Mouse (Mus musculus): ENCODE measurements at regions not wholly inside any gene's neighbourhood (a gene's known extent, or its start where the extent isn't known, plus 50 kb on each side); places are given as distances from the start of the nearest gene placed in this dataset.

DNA sequence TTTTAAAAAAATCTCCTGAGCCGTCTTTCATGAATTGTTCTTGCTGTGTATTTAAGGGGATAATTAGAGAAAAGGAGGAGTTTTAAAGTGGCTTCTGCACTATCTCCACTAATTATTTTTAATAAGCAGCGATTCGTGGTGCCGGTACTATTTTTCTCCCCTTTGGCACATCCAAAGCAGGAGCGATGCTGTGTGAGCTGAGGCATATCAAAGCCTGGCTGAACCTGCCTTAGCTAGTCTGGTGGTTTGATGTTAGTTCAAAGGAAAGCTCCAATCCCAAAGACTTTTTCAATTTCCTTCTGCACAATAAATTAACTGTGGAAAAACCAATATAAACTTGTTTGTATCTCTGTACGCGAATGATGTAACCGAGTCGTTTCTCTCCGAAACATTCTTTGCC lies 79.3 kb upstream of the Tmpo start:
- TF ChIP-seq CTCF (conservative IDR thresholded peaks at IDR 0.05 in 1 of 2, IDR thresholded peaks at IDR 0.05 in 1 of 2; ENCODE audit: low read depth in 2 of 2, low read length in 2 of 2): no peak
- TF ChIP-seq RCOR1 (conservative IDR thresholded peaks at IDR 0.05; ENCODE audit: low read depth, low read length): no peak
- no peak for TF ChIP-seq POLR2A (IDR thresholded peaks at IDR 0.05; ENCODE audit: low read depth, low read length)
- TF ChIP-seq MAFK (IDR thresholded peaks at IDR 0.05; ENCODE audit: insufficient replicate concordance, low read length): no peak
- TF ChIP-seq MAX (IDR thresholded peaks at IDR 0.05; ENCODE audit: low read length): no peak
- TF ChIP-seq KAT2A (IDR thresholded peaks at IDR 0.05; ENCODE audit: insufficient replicate concordance, low read length): no peak
- TF ChIP-seq CHD1 (IDR thresholded peaks at IDR 0.05; ENCODE audit: low read depth, low read length): no peak
- no peak for TF ChIP-seq ZNF384 (IDR thresholded peaks at IDR 0.05; ENCODE audit: low read depth, low read length)
- no peak for TF ChIP-seq ZC3H11A (IDR thresholded peaks at IDR 0.05; ENCODE audit: low read depth, low read length)
- TF ChIP-seq JUND (conservative IDR thresholded peaks at IDR 0.05; ENCODE audit: low read depth, low read length): no peak
- no peak for TF ChIP-seq HCFC1 (IDR thresholded peaks at IDR 0.05; ENCODE audit: low read depth, low read length)
